Mouse (Mus musculus): ENCODE results near the gene Ear6. TPM values are rescaled to one million over a fixed set of nuclear protein-coding genes. Genes with fewer than 3 reads are reported as not detected.

Ear6 gene
- polyA plus RNA-seq, 1 experiment = not detected

DNA sequence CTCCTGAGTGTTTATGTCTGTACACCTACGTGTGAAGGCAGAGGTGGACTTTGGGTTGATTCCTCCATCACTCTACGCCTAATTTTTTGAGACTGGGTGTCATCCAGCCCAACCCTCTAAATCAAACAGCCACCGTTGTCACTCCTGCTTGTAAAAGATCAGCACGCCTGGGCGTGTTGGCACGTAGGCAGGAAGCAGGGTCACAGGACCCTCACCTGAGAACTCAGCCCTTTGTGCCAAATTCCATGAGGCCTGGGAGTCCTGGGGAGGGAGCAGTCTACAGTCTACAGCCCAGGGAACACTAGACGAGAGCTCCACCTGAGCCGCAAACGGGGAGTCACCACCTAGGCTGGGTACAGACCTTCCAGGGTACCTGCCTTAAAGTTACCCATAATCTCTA is 50.3 kb downstream of the Ear6 start:
- H3K4me3 ChIP-seq (ENCODE audit: insufficient read depth, poor library complexity, severe bottlenecking) = no peak overlapping the region
- TF ChIP-seq FOSL1 (IDR thresholded peaks at IDR 0.05; ENCODE audit: insufficient read depth, low read length, poor library complexity, severe bottlenecking) = no peak
- no peak for TF ChIP-seq MYOG (IDR thresholded peaks at IDR 0.05; ENCODE audit: control insufficient read depth, extremely low read depth, insufficient read length)
- TF ChIP-seq MAX (IDR thresholded peaks at IDR 0.05) = no peak
- TF ChIP-seq CTCF (IDR thresholded peaks at IDR 0.05; ENCODE audit: control insufficient read depth, insufficient read depth, insufficient read length) = no peak
- H3K36me3 ChIP-seq (ENCODE audit: control insufficient read depth, insufficient read depth) = no peaks in the 10 kb centered on the region
- H3K79me3 ChIP-seq (ENCODE audit: low read depth) = no peaks in the 10 kb centered on the region
- H3K79me2 ChIP-seq (ENCODE audit: control insufficient read depth, insufficient read depth) = no peaks in the 10 kb centered on the region
- no peaks in the 10 kb centered on the region for H3K27me3 ChIP-seq (ENCODE audit: control insufficient read depth, insufficient read depth, insufficient read length)
- H3ac ChIP-seq (ENCODE audit: control insufficient read depth, insufficient read length, low read depth) = no peak overlapping the region

Small RNA genes lying within 50 kb of the gene (microRNA-seq; reads per million reads assigned to microRNA genes)
- gene Gm27375 (ENCODE audit: borderline microRNAs expressed) = not detected

Other genes with a start within 250 kb of the Ear6 start
- gene Gm17078, start 242.4 kb upstream of the Ear6 start, polyA plus RNA-seq (2012; fragmentation: generic; extraction: Trizol) = not detected
- gene Gm4181, start 218.0 kb upstream of the Ear6 start, polyA plus RNA-seq (2012; fragmentation: generic; extraction: Trizol) = 0.19 TPM
- gene Gm17079, start 158.2 kb upstream of the Ear6 start, polyA plus RNA-seq (2012; fragmentation: generic; extraction: Trizol) = not detected
- not detected for gene Gm5800, start 136.5 kb upstream of the Ear6 start, polyA plus RNA-seq (2012; fragmentation: generic; extraction: Trizol)
- not detected for gene Ang4, start 80.1 kb upstream of the Ear6 start, polyA plus RNA-seq (2012; fragmentation: generic; extraction: Trizol)
- gene AY358078, start 53.7 kb upstream of the Ear6 start, polyA plus RNA-seq (2012; fragmentation: generic; extraction: Trizol) = not detected
- gene Mettl17, start 31.1 kb downstream of the Ear6 start, polyA plus RNA-seq (2012; fragmentation: generic; extraction: Trizol) = 20.1 TPM
- 0.08 TPM for gene Slc39a2, start 39.2 kb downstream of the Ear6 start, polyA plus RNA-seq (2012; fragmentation: generic; extraction: Trizol)
- gene Ndrg2, start 60.5 kb downstream of the Ear6 start, polyA plus RNA-seq (2012; fragmentation: generic; extraction: Trizol) = 24.7 TPM
- gene Tppp2, start 64.7 kb downstream of the Ear6 start, polyA plus RNA-seq (2012; fragmentation: generic; extraction: Trizol) = not detected
- gene Rnase13, start 69.1 kb downstream of the Ear6 start, polyA plus RNA-seq (2012; fragmentation: generic; extraction: Trizol) = not detected
- gene Arhgef40, start 131.0 kb downstream of the Ear6 start, polyA plus RNA-seq (2012; fragmentation: generic; extraction: Trizol) = 55.6 TPM
- 0.46 TPM for gene Tmem253, start 162.0 kb downstream of the Ear6 start, polyA plus RNA-seq (2012; fragmentation: generic; extraction: Trizol)
- 17.6 TPM for gene Zfp219, start 167.0 kb downstream of the Ear6 start, polyA plus RNA-seq (2012; fragmentation: generic; extraction: Trizol)
- gene Olfr221, start 188.8 kb downstream of the Ear6 start, polyA plus RNA-seq (2012; fragmentation: generic; extraction: Trizol) = not detected

Measured in C2C12 (cell line).